Mouse (Mus musculus): Measurements from ENCODE around the gene Tox3.

DNA sequence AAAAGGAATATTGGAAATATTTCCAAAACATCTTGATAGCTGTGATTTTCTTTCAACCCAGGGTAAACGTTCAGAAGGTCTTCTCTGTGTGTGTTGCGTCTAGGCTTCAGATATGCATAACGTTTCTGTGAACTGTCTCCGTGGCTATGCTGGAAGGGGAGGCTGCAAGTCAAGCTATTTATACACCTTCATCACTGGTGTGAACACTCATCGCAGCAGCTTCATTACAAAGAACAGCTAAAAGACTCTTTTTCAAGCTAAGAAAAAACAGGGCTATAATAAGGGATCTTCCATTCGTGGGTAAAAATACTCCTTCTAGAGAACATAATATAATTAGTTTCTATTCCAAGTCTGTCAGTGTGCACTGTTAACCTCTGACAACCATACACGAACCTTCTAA lies 33.8 kb downstream of the Tox3 start:
- TF ChIP-seq POLR2A (IDR thresholded peaks at IDR 0.05; ENCODE audit: borderline replicate concordance, control insufficient read depth, low read depth, low read length) = no peak
- TF ChIP-seq CTCF (IDR thresholded peaks at IDR 0.05; ENCODE audit: control insufficient read depth, insufficient read depth, low read length) = no peak

Data from bone marrow, adult 2 months (tissue).